Mouse (Mus musculus) cortical plate, adult 2 months (tissue): ENCODE data around the gene Shc4. TPM values are rescaled to one million over a fixed set of nuclear protein-coding genes. Genes with fewer than 3 reads are reported as not detected.

Experiments used
- H3K27ac ChIP-seq: fragments of 200-500 bp; 2 replicates; pipeline ENCODE4 v1.5.1; 2012; ENCODE audit warnings: low read length, control low read depth, inconsistent platforms; ENCODE audit not compliant: insufficient read depth
- H3K4me1 ChIP-seq: fragments of 200-500 bp; 2 replicates; pipeline ENCODE4 v1.6.1; 2011; ENCODE audit warnings: low read length; ENCODE audit not compliant: control insufficient read depth, insufficient read depth
- H3K4me3 ChIP-seq: fragments of 200-500 bp; 2 replicates; pipeline ENCODE4 v1.5.1; 2011; ENCODE audit warnings: mild to moderate bottlenecking, low read length, control low read depth; ENCODE audit not compliant: insufficient read depth
- CTCF ChIP-seq: fragments of 200-500 bp; IDR thresholded peaks from 2 replicates; pipeline ENCODE4 v1.5.1; 2011; ENCODE audit warnings: mild to moderate bottlenecking, control low read depth, low read length; ENCODE audit not compliant: insufficient read depth; ENCODE audit errors: extremely low read depth
- POLR2A ChIP-seq: fragments of 200-500 bp; IDR thresholded peaks from 2 replicates; pipeline ENCODE4 v1.6.1; 2011; ENCODE audit warnings: mild to moderate bottlenecking, low read length, control low read depth; ENCODE audit not compliant: insufficient read depth; ENCODE audit errors: extremely low read depth
- polyA plus RNA-seq: library from polyadenylated mRNA; depleted of rRNA; stranded (reverse); fragments of >200 nt; gene quantifications from 2 replicates; pipeline ENCODE4 v1.2.3, GENCODE M21; 2012

The Shc4 gene
- polyA plus RNA-seq, 1 experiment = 3.5 TPM

- TF ChIP-seq CTCF (no peak), POLR2A (no peak)
- Histone ChIP-seq H3K4me3 (no peak overlapping the region), H3K27ac (no peak overlapping the region), H3K4me1 (peaks cover 4% of the 10 kb centered on the region; the same call in 1 of the 2 replicates)
Observed at GRCm38 (mm10) chr2:125692010-125692409, 31.9 kb downstream of the Shc4 start.

GRCm38 (mm10) chr2:125685441-125686150 is 38.4 kb downstream of the Shc4 start:
- no peak for TF ChIP-seq CTCF
- no peak for TF ChIP-seq POLR2A
- Histone ChIP-seq H3K4me1 (0 out of 2 replicates have a peak, but pooled peaks cover 1% of the 10 kb centered on the region), H3K4me3 (no peak overlapping the region), H3K27ac (peak overlapping the region; percentile 18)

GRCm38 (mm10) chr2:125684559-125685440 is 39.1 kb downstream of the Shc4 start:
- 0 out of 2 replicates have a peak, but pooled peaks cover 1% of the 10 kb centered on the region for H3K4me1 ChIP-seq
- no peak overlapping the region for H3K4me3 ChIP-seq
- H3K27ac ChIP-seq = peak overlapping the region; percentile 78
- TF ChIP-seq POLR2A (no peak), CTCF (no peak)

GRCm38 (mm10) chr2:125683895-125684294 is 40.1 kb downstream of the Shc4 start:
- H3K27ac ChIP-seq = peak overlapping the region; percentile 42; the same call in 1 of the 2 replicates
- no peak for TF ChIP-seq POLR2A
- TF ChIP-seq CTCF = no peak

GRCm38 (mm10) chr2:125681811-125682210 is 42.1 kb downstream of the Shc4 start:
- no peak overlapping the region for H3K4me3 ChIP-seq
- H3K27ac ChIP-seq = no peak overlapping the region
- H3K4me1 ChIP-seq = 0 out of 2 replicates have a peak, but pooled peaks cover 1% of the 10 kb centered on the region
- TF ChIP-seq CTCF (no peak), POLR2A (no peak)

More at GRCm38 (mm10) chr2:125683895-125684294, 40.1 kb downstream of the Shc4 start:
- Histone ChIP-seq H3K4me1 (0 out of 2 replicates have a peak, but pooled peaks cover 1% of the 10 kb centered on the region), H3K4me3 (no peak overlapping the region)

GRCm38 (mm10) chr2:125672957-125673631 is 50.9 kb downstream of the Shc4 start, which contains the start of gene Eid1:
Gene Eid1, plus strand, starts transcription at chr2:125673095.
- Histone ChIP-seq H3K27ac (peak within 1 kb of the TSS; percentile 80), H3K4me1 (peaks cover 5% of the 10 kb centered on the region; the same call in 1 of the 2 replicates), H3K4me3 (peak within 1 kb of the TSS; percentile 87)
- TF ChIP-seq CTCF = no peak
- TF ChIP-seq POLR2A = peak; percentile 91

GRCm38 (mm10) chr2:125672568-125672956 is 51.4 kb downstream of the Shc4 start:
- H3K4me1 ChIP-seq = peaks cover 5% of the 10 kb centered on the region; the same call in 1 of the 2 replicates
- H3K4me3 ChIP-seq = peak overlapping the region; percentile 87
- TF ChIP-seq CTCF (no peak), POLR2A (no peak)
- H3K27ac ChIP-seq = no peak overlapping the region

- Histone ChIP-seq H3K4me1 (peaks cover 5% of the 10 kb centered on the region; the same call in 1 of the 2 replicates), H3K27ac (no peak overlapping the region), H3K4me3 (no peak overlapping the region)
- TF ChIP-seq CTCF = no peak
- TF ChIP-seq POLR2A = no peak
Observed at GRCm38 (mm10) chr2:125670846-125671245, 53.1 kb downstream of the Shc4 start.

GRCm38 (mm10) chr2:125667721-125668120 is 56.2 kb downstream of the Shc4 start:
- no peak overlapping the region for H3K4me3 ChIP-seq
- no peaks in the 10 kb centered on the region for H3K4me1 ChIP-seq
- H3K27ac ChIP-seq = no peak overlapping the region
- TF ChIP-seq CTCF = no peak
- TF ChIP-seq POLR2A = no peak
